Mouse (Mus musculus) CH12.LX (cell line): ENCODE measurements around the gene Palm2. TPM values are rescaled to one million over a fixed set of nuclear protein-coding genes. Genes with fewer than 3 reads are reported as not detected.

ENCODE experiments used
- DNase-seq: peaks from one replicate; pipeline ENCODE4 v3.0.0-alpha.2; 2013; ENCODE audit errors: extremely low read depth
- H3K27ac ChIP-seq: 2 replicates; pipeline ENCODE4 v1.5.1; 2012; ENCODE audit warnings: low read depth, mild to moderate bottlenecking, control low read depth, moderate library complexity; ENCODE audit not compliant: insufficient read depth
- H3K27me3 ChIP-seq: replicated peaks from 2 replicates; pipeline ENCODE3; 2012; ENCODE audit warnings: inconsistent platforms
- H3K36me3 ChIP-seq, 2 experiments: replicated peaks in 1 of 2; 2 replicates each; pipeline versions ENCODE3 to v1.6.1; 2012; ENCODE audit warnings: inconsistent platforms in 1 of 2, low read length in 1 of 2, mild to moderate bottlenecking in 1 of 2, mixed read lengths in 1 of 2, moderate library complexity in 1 of 2; ENCODE audit not compliant: control insufficient read depth in 1 of 2, insufficient read depth in 1 of 2
- H3K4me1 ChIP-seq, 2 experiments: 2 replicates each; pipeline ENCODE4 v1.6.1; 2012; ENCODE audit warnings: inconsistent platforms in 1 of 2, moderate library complexity in 1 of 2; ENCODE audit not compliant: insufficient read depth in 2 of 2, control insufficient read depth in 1 of 2
- H3K4me2 ChIP-seq: 2 replicates; pipeline ENCODE4 v1.6.1; 2012; ENCODE audit warnings: low read depth, mild to moderate bottlenecking, control low read depth; ENCODE audit not compliant: poor library complexity, insufficient read depth, severe bottlenecking
- H3K4me3 ChIP-seq, 3 experiments: fragments of 150-350 bp in 1 of 3; sonication (generic) in 1 of 3; replicated peaks in 1 of 3; 2 replicates each; pipeline versions ENCODE3 to v1.5.1; 2011 to 2012; ENCODE audit warnings: low read depth in 2 of 3, low read length in 2 of 3, mild to moderate bottlenecking in 2 of 3, moderate library complexity in 2 of 3, control low read depth in 1 of 3, improper control_type of control experiment in 1 of 3, inconsistent platforms in 1 of 3, mixed read lengths in 1 of 3; ENCODE audit not compliant: poor library complexity in 1 of 3
- H3K79me2 ChIP-seq: replicated peaks from 2 replicates; pipeline ENCODE4 v1.6.1; 2012; ENCODE audit warnings: mild to moderate bottlenecking, moderate library complexity; ENCODE audit not compliant: control insufficient read depth, poor library complexity, insufficient read depth, severe bottlenecking; ENCODE audit errors: extremely low read depth
- H3K9ac ChIP-seq: 2 replicates; pipeline ENCODE4 v1.6.1; 2012; ENCODE audit warnings: low read depth, mild to moderate bottlenecking, control low read depth, moderate library complexity; ENCODE audit not compliant: insufficient read depth
- H3K9me3 ChIP-seq: replicated peaks from 2 replicates; pipeline ENCODE3; 2012; ENCODE audit warnings: low read length, inconsistent platforms, mixed read lengths
- BHLHE40 ChIP-seq: IDR thresholded peaks from 2 replicates; pipeline ENCODE4 v1.6.1; 2011; ENCODE audit warnings: mild to moderate bottlenecking, low read depth, low read length, improper control_type of control experiment
- CHD2 ChIP-seq: IDR thresholded peaks from 2 replicates; pipeline ENCODE4 v1.6.1; 2011; ENCODE audit warnings: low read length, improper control_type of control experiment
- E2F4 ChIP-seq: IDR thresholded peaks from 2 replicates; pipeline ENCODE4 v1.6.1; 2011; ENCODE audit warnings: low read depth, low read length, improper control_type of control experiment; ENCODE audit not compliant: insufficient replicate concordance
- EP300 ChIP-seq: IDR thresholded peaks from 2 replicates; pipeline ENCODE4 v1.6.1; 2011; ENCODE audit warnings: low read length, improper control_type of control experiment
- IRF4 ChIP-seq: IDR thresholded peaks from 2 replicates; pipeline ENCODE4 v1.6.1; 2014; ENCODE audit warnings: low read depth, mild to moderate bottlenecking, inconsistent platforms, low read length, improper control_type of control experiment
- JUN ChIP-seq: IDR thresholded peaks from 2 replicates; pipeline ENCODE4 v1.6.1; 2011; ENCODE audit warnings: low read depth, mild to moderate bottlenecking, low read length, improper control_type of control experiment, moderate library complexity; ENCODE audit not compliant: insufficient read depth
- JUND ChIP-seq: conservative IDR thresholded peaks from 2 replicates; pipeline ENCODE4 v1.6.1; 2011; ENCODE audit warnings: low read depth, low read length, improper control_type of control experiment
- MAFK ChIP-seq: IDR thresholded peaks from 2 replicates; pipeline ENCODE4 v1.6.1; 2011; ENCODE audit warnings: low read length, improper control_type of control experiment; ENCODE audit not compliant: insufficient replicate concordance
- MAX ChIP-seq: IDR thresholded peaks from 2 replicates; pipeline ENCODE4 v1.6.1; 2011; ENCODE audit warnings: low read length, improper control_type of control experiment
- MYC ChIP-seq: IDR thresholded peaks from 2 replicates; pipeline ENCODE4 v1.6.1; 2011; ENCODE audit warnings: low read depth, mild to moderate bottlenecking, improper control_type of control experiment, low read length
- NRF1 ChIP-seq: IDR thresholded peaks from 2 replicates; pipeline ENCODE4 v1.6.1; 2014; ENCODE audit warnings: low read depth, mild to moderate bottlenecking, inconsistent platforms, low read length, improper control_type of control experiment, moderate library complexity
- POLR2AphosphoS2 ChIP-seq: IDR thresholded peaks from 2 replicates; pipeline ENCODE4 v1.6.1; 2011; ENCODE audit warnings: low read depth, low read length, improper control_type of control experiment
- SIN3A ChIP-seq: IDR thresholded peaks from 2 replicates; pipeline ENCODE4 v1.6.1; 2012; ENCODE audit warnings: low read length, improper control_type of control experiment, inconsistent platforms
- SMC3 ChIP-seq: IDR thresholded peaks from 2 replicates; pipeline ENCODE4 v1.6.1; 2011; ENCODE audit warnings: low read depth, low read length, improper control_type of control experiment
- TBP ChIP-seq: conservative IDR thresholded peaks from 2 replicates; pipeline ENCODE4 v1.6.1; 2011; ENCODE audit warnings: low read depth, low read length, improper control_type of control experiment
- UBTF ChIP-seq: IDR thresholded peaks from 2 replicates; pipeline ENCODE4 v1.6.1; 2012; ENCODE audit warnings: low read depth, mild to moderate bottlenecking, inconsistent platforms, low read length, improper control_type of control experiment, moderate library complexity
- USF1 ChIP-seq: IDR thresholded peaks from 2 replicates; pipeline ENCODE4 v1.6.1; 2014; ENCODE audit warnings: low read depth, mild to moderate bottlenecking, inconsistent platforms, low read length, improper control_type of control experiment
- USF2 ChIP-seq: conservative IDR thresholded peaks from 2 replicates; pipeline ENCODE4 v1.6.1; 2011; ENCODE audit warnings: low read depth, low read length, improper control_type of control experiment
- ZKSCAN1 ChIP-seq: IDR thresholded peaks from 2 replicates; pipeline ENCODE4 v1.6.1; 2012; ENCODE audit warnings: low read depth, inconsistent platforms, low read length, improper control_type of control experiment, borderline replicate concordance
- ZMIZ1 ChIP-seq: IDR thresholded peaks from 2 replicates; pipeline ENCODE4 v1.6.1; 2012; ENCODE audit warnings: low read depth, mild to moderate bottlenecking, inconsistent platforms, low read length, improper control_type of control experiment
- dilution Hi-C: fragments of 300-500 bp; cut with MboI; formaldehyde crosslinking; loops from 2 replicates; pipeline ENCODE4 v1.14.3; 2020; ENCODE audit warnings: low sequenced_read_pairs; ENCODE audit not compliant: extremely low pct_unique_long_range_greater_than_20kb, extremely low pct_ligation_motif_present
- in situ Hi-C: fragments of 300-500 bp; cut with MboI; formaldehyde crosslinking; loops from 3 replicates; pipeline ENCODE4 v1.14.3; 2019; ENCODE audit warnings: low sequenced_read_pairs, low pct_ligation_motif_present, low pct_unique_long_range_greater_than_20kb, mixed read lengths
- polyA plus RNA-seq: library from polyadenylated mRNA; unstranded; fragments of >175 nt; gene quantifications from 2 replicates; pipeline ENCODE4 v1.2.1, GENCODE M21; 2012; ENCODE audit warnings: low read depth; ENCODE audit not compliant: insufficient read length
- total RNA-seq, 2 experiments: library from RNA; depleted of rRNA; stranded (reverse); fragments of 300-350 nt in 1 of 2; fragments of >200 nt in 1 of 2; gene quantifications; 2 replicates each; pipeline ENCODE4 v1.2.3; 2012 to 2014

Palm2 gene
- total and polyA plus RNA-seq, 3 experiments = not detected

- Histone ChIP-seq H3K4me3 (no peak overlapping the region), H3K9ac (no peak overlapping the region), H3K27me3 (no peaks in the 10 kb centered on the region), H3K4me1 (0 out of 4 replicates have a peak, but pooled peaks cover 0 to 2% of the 10 kb centered on the region in 2 experiments), H3K36me3 (no peaks in the 10 kb centered on the region), H3K79me2 (no peaks in the 10 kb centered on the region), H3K27ac (no peak overlapping the region), H3K9me3 (no peaks in the 10 kb centered on the region), H3K4me2 (no peak overlapping the region)
- in situ Hi-C loops (no loop called here), dilution Hi-C loops (no loop called here)
- no peak for DNase-seq
- TF ChIP-seq SMC3 = no peak
Measured at GRCm38 (mm10) chr4:57574646-57575045, 140.6 kb downstream of the Palm2 start.

- Histone ChIP-seq H3K27ac (no peak overlapping the region), H3K27me3 (no peaks in the 10 kb centered on the region), H3K79me2 (no peaks in the 10 kb centered on the region), H3K36me3 (no peaks in the 10 kb centered on the region), H3K4me2 (no peak overlapping the region), H3K9me3 (no peaks in the 10 kb centered on the region), H3K9ac (no peak overlapping the region), H3K4me3 (no peak overlapping the region), H3K4me1 (0 out of 4 replicates have a peak, but pooled peaks cover 0 to 2% of the 10 kb centered on the region in 2 experiments)
- in situ Hi-C loops = no loop called here
- dilution Hi-C loops = no loop called here
- TF ChIP-seq JUND (no peak), BHLHE40 (no peak), SIN3A (no peak), POLR2AphosphoS2 (no peak), NRF1 (no peak), UBTF (no peak), MAX (no peak), MAFK (no peak), USF2 (no peak), TBP (no peak), IRF4 (no peak), EP300 (no peak), E2F4 (no peak)
- no peak for DNase-seq
Measured at GRCm38 (mm10) chr4:57575686-57576085, 141.6 kb downstream of the Palm2 start.

DNA sequence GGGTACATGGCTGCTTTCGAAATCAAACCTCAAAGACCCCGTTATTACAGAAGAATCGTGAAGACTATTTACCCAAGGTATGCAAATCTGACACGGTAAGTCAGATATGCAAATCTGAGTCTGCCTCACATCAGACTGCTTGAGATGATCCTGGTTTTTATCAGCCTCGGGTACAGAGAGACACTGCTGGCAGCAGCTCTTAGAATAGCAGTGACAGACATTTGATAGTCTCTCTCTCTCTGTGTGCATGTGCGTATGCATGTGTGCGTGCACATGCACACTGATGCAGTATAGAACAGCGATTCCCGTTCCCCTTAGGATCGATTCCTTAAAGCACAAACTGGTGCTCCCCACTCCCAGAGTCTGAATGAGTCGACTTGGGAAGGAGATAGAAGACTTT, 142.0 kb downstream of the Palm2 start:
- no peaks in the 10 kb centered on the region for H3K79me2 ChIP-seq
- H3K27me3 ChIP-seq = no peaks in the 10 kb centered on the region
- no peaks in the 10 kb centered on the region for H3K9me3 ChIP-seq
- H3K4me2 ChIP-seq = no peak overlapping the region
- dilution Hi-C loops = no loop called here
- H3K27ac ChIP-seq = no peak overlapping the region
- in situ Hi-C loops = no loop called here
- no peak overlapping the region for H3K9ac ChIP-seq
- H3K36me3 ChIP-seq = no peaks in the 10 kb centered on the region
- 0 out of 4 replicates have a peak, but pooled peaks cover 0 to 2% of the 10 kb centered on the region in 2 experiments for H3K4me1 ChIP-seq
- H3K4me3 ChIP-seq = no peak overlapping the region
- DNase-seq = no peak
- TF ChIP-seq MYC (no peak), ZKSCAN1 (no peak), USF1 (no peak), CHD2 (no peak), ZMIZ1 (no peak), JUN (no peak)
- TF ChIP-seq, all 38 proteins: peak for 0
